Mouse (Mus musculus) midbrain, embryonic 15.5 days (tissue): ENCODE data around the gene Tktl1. TPM values are rescaled to one million over a fixed set of nuclear protein-coding genes. Genes with fewer than 3 reads are reported as not detected.
"Not testable (repeated sequence)": the region's sequence is repeated elsewhere in the genome, so short reads cannot be mapped to it uniquely, and the experiment has no call there.

ENCODE experiments used
- ATAC-seq: fragments of 200-750 bp; cut with Nextera tagmentation; replicated peaks from 2 replicates; pipeline ENCODE4 v1.8.0; 2017; ENCODE audit warnings: moderate TSS enrichment
- H3K27ac ChIP-seq: fragments of 300-500 bp; sonication (generic); 2 replicates; pipeline ENCODE4 v1.5.1; 2015; ENCODE audit warnings: mild to moderate bottlenecking, inconsistent platforms
- H3K27me3 ChIP-seq: fragments of 300-500 bp; sonication (generic); replicated peaks from 2 replicates; pipeline ENCODE4 v1.6.1; 2015; ENCODE audit warnings: inconsistent platforms
- H3K36me3 ChIP-seq: fragments of 300-500 bp; sonication (generic); replicated peaks from 2 replicates; pipeline ENCODE4 v1.6.1; 2015; ENCODE audit warnings: inconsistent platforms
- H3K4me1 ChIP-seq: fragments of 300-500 bp; sonication (generic); 2 replicates; pipeline ENCODE4 v1.6.1; 2015; ENCODE audit warnings: inconsistent platforms
- H3K4me2 ChIP-seq: fragments of 300-500 bp; sonication (generic); 2 replicates; pipeline ENCODE4 v1.6.1; 2015; ENCODE audit warnings: inconsistent platforms, mild to moderate bottlenecking, moderate library complexity
- H3K4me3 ChIP-seq: fragments of 300-500 bp; sonication (generic); 2 replicates; pipeline ENCODE4 v1.5.1; 2015; ENCODE audit warnings: mild to moderate bottlenecking, inconsistent platforms
- H3K9ac ChIP-seq: fragments of 300-500 bp; sonication (generic); 2 replicates; pipeline ENCODE4 v1.6.1; 2015; ENCODE audit warnings: mild to moderate bottlenecking, inconsistent platforms
- H3K9me3 ChIP-seq: fragments of 300-500 bp; sonication (generic); 2 replicates; pipeline ENCODE4 v1.6.1; 2016; ENCODE audit warnings: inconsistent platforms
- WGBS: fragments of 180-500 bp; shearing (Covaris S2); methylation state at CpG from one replicate; pipeline ENCODE4 v1.1.7; 2015; ENCODE audit warnings: mixed read lengths; 5-methylcytosine and 5-hydroxymethylcytosine counted together
- polyA plus RNA-seq: library from polyadenylated mRNA; unstranded; fragments of >200 nt; fragmentation: Nextera tagmentation; extraction: Ambion mirVana; gene quantifications from 2 replicates; pipeline ENCODE4 v1.2.1, GENCODE M21; 2015

Tktl1 gene
- 0.06 and 0.11 TPM in 2 replicates for polyA plus RNA-seq

- no peak within 1 kb of the TSS for H3K4me2 ChIP-seq
- no peaks in the 10 kb centered on the region for H3K27me3 ChIP-seq
- H3K9me3 ChIP-seq: no peaks in the 10 kb centered on the region
- no peaks in the 10 kb centered on the region for H3K4me1 ChIP-seq
- no peak within 1 kb of the TSS for H3K9ac ChIP-seq
- H3K27ac ChIP-seq: no peak within 1 kb of the TSS
- ATAC-seq: no peak
- no peaks in the 10 kb centered on the region for H3K36me3 ChIP-seq
- WGBS: 91% methylated on average over 17 of the region's 17 CpGs
- H3K4me3 ChIP-seq: no peak within 1 kb of the TSS
These were observed at the start of gene Tktl1 for GRCm38 (mm10) chrX:74176959-74177358. Gene Tktl1 (plus strand): TSS chrX:74177259.

GRCm38 (mm10) chrX:74135263-74135662 is 41.8 kb upstream of the Tktl1 start, which contains the start of gene Mecp2:
Gene Mecp2 (minus strand): TSS chrX:74135363.
- H3K4me3 ChIP-seq, H3K9ac ChIP-seq, H3K27ac ChIP-seq, H3K4me1 ChIP-seq, H3K36me3 ChIP-seq, ATAC-seq, H3K27me3 ChIP-seq, H3K4me2 ChIP-seq, H3K9me3 ChIP-seq: not testable (repeated sequence)
- WGBS: 30% methylated on average over 1 of the region's 1 CpGs

GRCm38 (mm10) chrX:74167738-74168137 is 9.3 kb upstream of the Tktl1 start, which contains the start of gene Tex28:
Gene Tex28 (minus strand): TSS chrX:74167838.
- Histone ChIP-seq H3K9me3 (no peaks in the 10 kb centered on the region), H3K4me1 (no peaks in the 10 kb centered on the region), H3K4me3 (no peak within 1 kb of the TSS), H3K27me3 (no peaks in the 10 kb centered on the region), H3K36me3 (no peaks in the 10 kb centered on the region), H3K9ac (no peak within 1 kb of the TSS), H3K27ac (no peak within 1 kb of the TSS), H3K4me2 (no peak within 1 kb of the TSS)
- 89% methylated on average over 1 of the region's 1 CpGs for WGBS
- ATAC-seq: no peak

- H3K36me3 ChIP-seq: no peaks in the 10 kb centered on the region
- H3K9ac ChIP-seq: no peak overlapping the region
- no peak overlapping the region for H3K27ac ChIP-seq
- no peaks in the 10 kb centered on the region for H3K9me3 ChIP-seq
- H3K27me3 ChIP-seq: no peaks in the 10 kb centered on the region
- H3K4me3 ChIP-seq: no peak overlapping the region
- WGBS: 87% methylated on average over 2 of the region's 2 CpGs
- no peak for ATAC-seq
- H3K4me1 ChIP-seq: no peaks in the 10 kb centered on the region
- no peak overlapping the region for H3K4me2 ChIP-seq
These were observed 26.5 kb downstream of the Tktl1 start for GRCm38 (mm10) chrX:74203556-74203955.

GRCm38 (mm10) chrX:74218496-74218895 is 41.4 kb downstream of the Tktl1 start:
- Histone ChIP-seq H3K9ac (no peak overlapping the region), H3K4me1 (no peaks in the 10 kb centered on the region), H3K27ac (no peak overlapping the region), H3K9me3 (no peaks in the 10 kb centered on the region), H3K36me3 (no peaks in the 10 kb centered on the region), H3K27me3 (no peaks in the 10 kb centered on the region), H3K4me2 (no peak overlapping the region), H3K4me3 (no peak overlapping the region)
- ATAC-seq: no peak
- WGBS: 97% methylated on average over 4 of the region's 4 CpGs

- no peak for ATAC-seq
- 64% methylated on average over 13 of the region's 13 CpGs for WGBS
- no peak overlapping the region for H3K9ac ChIP-seq
- H3K9me3 ChIP-seq: no peaks in the 10 kb centered on the region
- no peak overlapping the region for H3K27ac ChIP-seq
- H3K27me3 ChIP-seq: no peaks in the 10 kb centered on the region
- no peaks in the 10 kb centered on the region for H3K4me1 ChIP-seq
- peaks cover 4% of the 10 kb centered on the region; the same call in 1 of the 2 replicates for H3K36me3 ChIP-seq
- no peak overlapping the region for H3K4me3 ChIP-seq
- no peak overlapping the region for H3K4me2 ChIP-seq
These were observed 42.4 kb downstream of the Tktl1 start for GRCm38 (mm10) chrX:74219449-74219848.

GRCm38 (mm10) chrX:74220099-74220498 is 43.0 kb downstream of the Tktl1 start:
- not testable (repeated sequence) for H3K4me2 ChIP-seq, H3K4me3 ChIP-seq, H3K4me1 ChIP-seq, H3K9ac ChIP-seq, H3K27me3 ChIP-seq, H3K36me3 ChIP-seq, H3K27ac ChIP-seq, H3K9me3 ChIP-seq
- 58% methylated on average over 1 of the region's 1 CpGs for WGBS
- ATAC-seq: peak; percentile 52

- ATAC-seq: no peak
- no peak overlapping the region for H3K4me3 ChIP-seq
- H3K27me3 ChIP-seq: no peaks in the 10 kb centered on the region
- H3K36me3 ChIP-seq: peaks cover 45% of the 10 kb centered on the region; the same call in 1 of the 2 replicates
- H3K27ac ChIP-seq: no peak overlapping the region
- H3K9ac ChIP-seq: no peak overlapping the region
- H3K9me3 ChIP-seq: no peaks in the 10 kb centered on the region
- 82% methylated on average over 1 of the region's 1 CpGs for WGBS
- H3K4me1 ChIP-seq: no peaks in the 10 kb centered on the region
- H3K4me2 ChIP-seq: no peak overlapping the region
These were observed 53.0 kb downstream of the Tktl1 start for GRCm38 (mm10) chrX:74230038-74230437.

GRCm38 (mm10) chrX:74233196-74233595 is 56.1 kb downstream of the Tktl1 start:
- Histone ChIP-seq H3K27ac (no peak overlapping the region), H3K36me3 (peaks cover 32% of the 10 kb centered on the region), H3K27me3 (no peaks in the 10 kb centered on the region), H3K9me3 (no peaks in the 10 kb centered on the region), H3K4me1 (no peaks in the 10 kb centered on the region), H3K9ac (no peak overlapping the region), H3K4me3 (no peak overlapping the region), H3K4me2 (no peak overlapping the region)
- 94% methylated on average over 5 of the region's 5 CpGs for WGBS
- no peak for ATAC-seq

- no peak overlapping the region for H3K4me3 ChIP-seq
- H3K27me3 ChIP-seq: no peaks in the 10 kb centered on the region
- peaks cover 28% of the 10 kb centered on the region for H3K36me3 ChIP-seq
- H3K9me3 ChIP-seq: no peaks in the 10 kb centered on the region
- no peak for ATAC-seq
- no peak overlapping the region for H3K9ac ChIP-seq
- 93% methylated on average over 4 of the region's 4 CpGs for WGBS
- no peak overlapping the region for H3K27ac ChIP-seq
- H3K4me1 ChIP-seq: peaks cover 16% of the 10 kb centered on the region
- no peak overlapping the region for H3K4me2 ChIP-seq
These were observed 63.3 kb downstream of the Tktl1 start for GRCm38 (mm10) chrX:74240332-74240731.

- Histone ChIP-seq H3K4me1 (peaks cover 16% of the 10 kb centered on the region), H3K4me2 (peak overlapping the region; percentile 57), H3K9me3 (no peaks in the 10 kb centered on the region), H3K27me3 (no peaks in the 10 kb centered on the region), H3K27ac (no peak overlapping the region), H3K4me3 (peak overlapping the region; percentile 57), H3K9ac (peak overlapping the region; percentile 58; the same call in 1 of the 2 replicates), H3K36me3 (peaks cover 18% of the 10 kb centered on the region; the same call in 1 of the 2 replicates)
- WGBS: 100% methylated on average over 2 of the region's 2 CpGs
- no peak for ATAC-seq
These were observed 66.3 kb downstream of the Tktl1 start for GRCm38 (mm10) chrX:74243396-74243795.

GRCm38 (mm10) chrX:74243807-74244206 is 66.7 kb downstream of the Tktl1 start:
- ATAC-seq: no peak
- H3K27ac ChIP-seq: no peak overlapping the region

GRCm38 (mm10) chrX:74244614-74245083 is 67.6 kb downstream of the Tktl1 start:
- Histone ChIP-seq H3K4me2 (peak overlapping the region; percentile 57), H3K4me1 (peaks cover 19% of the 10 kb centered on the region), H3K9me3 (no peaks in the 10 kb centered on the region), H3K27me3 (no peaks in the 10 kb centered on the region), H3K36me3 (0 out of 2 replicates have a peak, but pooled peaks cover 10% of the 10 kb centered on the region), H3K27ac (peak overlapping the region; percentile 89), H3K4me3 (peak overlapping the region; percentile 57), H3K9ac (peak overlapping the region; percentile 58)
- 21% methylated on average over 3 of the region's 3 CpGs for WGBS
- ATAC-seq: peak; percentile 17

More at GRCm38 (mm10) chrX:74243807-74244206, 66.7 kb downstream of the Tktl1 start:
- Histone ChIP-seq H3K4me2 (peak overlapping the region; percentile 57), H3K9me3 (no peaks in the 10 kb centered on the region), H3K27me3 (no peaks in the 10 kb centered on the region), H3K4me3 (peak overlapping the region; percentile 57), H3K36me3 (peaks cover 18% of the 10 kb centered on the region; the same call in 1 of the 2 replicates), H3K4me1 (peaks cover 16% of the 10 kb centered on the region), H3K9ac (peak overlapping the region; percentile 58; the same call in 1 of the 2 replicates)
- WGBS: 53% methylated on average over 3 of the region's 3 CpGs
